Mouse (Mus musculus) kidney, adult 18-20 months (tissue): ENCODE data around the gene Cpb2.
A peak's percentile ranks its signal among the peaks of the same experiment; 100 is the strongest.

Experiments used
- DNase-seq: peaks from one replicate; pipeline ENCODE4 v3.0.0; 2021

Gene Cpb2

DNA sequence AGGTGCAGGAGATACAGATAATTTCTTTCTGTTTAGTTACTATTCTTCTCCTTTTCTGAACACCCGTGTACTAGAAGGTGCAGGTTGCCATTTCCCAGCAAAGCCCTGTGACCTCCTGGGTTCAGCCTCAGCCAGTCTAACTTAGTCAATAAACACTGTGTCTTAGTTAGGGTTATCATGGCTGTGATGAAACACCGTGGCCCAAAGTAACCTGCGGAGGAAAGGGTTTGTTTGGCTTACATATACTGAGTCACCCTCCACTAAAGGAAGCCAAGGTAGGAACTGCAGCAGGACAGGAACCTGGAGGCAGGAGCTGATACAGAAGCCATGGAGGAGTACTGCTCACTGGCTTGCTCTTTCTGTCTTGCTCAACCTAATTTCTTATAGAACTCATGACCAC, 8.3 kb downstream of the Cpb2 start:
- DNase-seq, result no peak

DNA sequence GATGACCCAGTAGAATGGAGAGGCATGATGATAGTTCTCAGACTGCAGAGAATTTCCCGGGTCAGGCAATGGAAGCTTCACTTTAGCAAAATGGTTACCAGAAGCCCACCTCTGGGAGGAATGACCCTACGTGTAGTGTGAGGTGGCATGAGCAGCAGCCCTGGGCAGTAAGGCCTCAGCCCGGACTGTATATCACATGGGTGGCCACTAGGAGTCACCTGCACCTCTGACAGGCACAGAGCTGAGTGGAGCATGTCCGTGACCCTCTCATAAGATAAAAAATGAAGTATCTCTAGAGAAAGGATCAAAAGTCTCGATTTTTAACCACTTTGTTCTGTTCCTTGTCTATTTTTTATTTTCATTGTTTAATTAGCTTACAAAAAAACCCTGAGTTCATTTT, 14.4 kb downstream of the Cpb2 start:
- DNase-seq, result peak; percentile 6

DNA sequence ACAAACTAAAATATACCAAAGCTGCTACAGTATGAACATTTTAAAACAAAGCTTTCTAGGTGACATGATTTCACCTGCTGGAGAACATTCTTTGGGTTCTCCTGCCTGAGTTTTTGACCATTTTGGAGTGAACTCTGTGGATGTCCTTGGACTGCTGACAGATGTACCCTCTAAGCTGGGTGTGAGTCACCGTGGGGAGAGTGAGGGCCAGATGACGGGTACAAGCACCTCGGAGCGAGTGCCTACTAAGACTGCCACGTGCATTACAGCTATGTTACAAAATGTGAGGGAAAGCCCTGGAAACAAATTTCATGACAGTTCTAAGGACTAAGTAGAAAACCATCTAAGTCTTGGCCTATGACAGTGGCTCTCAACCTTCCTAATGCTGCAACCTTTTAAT, 27.4 kb downstream of the Cpb2 start:
- DNase-seq, result no peak

DNA sequence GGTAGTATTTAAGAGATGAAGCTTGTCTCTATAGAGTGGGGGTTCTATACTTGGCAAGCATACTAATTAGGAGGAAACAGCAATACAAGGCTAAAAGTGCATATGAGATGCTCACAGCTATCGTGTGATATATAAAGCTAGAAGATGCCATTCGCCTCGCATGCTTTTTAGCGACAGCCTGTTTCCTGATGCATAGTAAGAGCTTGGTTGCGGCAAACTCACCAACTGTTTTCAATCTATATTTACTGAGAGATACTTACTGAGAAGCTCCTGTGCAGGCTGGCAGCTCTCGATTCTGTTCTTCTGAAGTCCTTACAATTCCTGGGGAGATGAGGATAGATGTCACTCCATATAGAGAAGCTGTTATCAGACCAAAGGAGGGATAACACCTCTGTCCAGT, 37.6 kb downstream of the Cpb2 start:
- no peak for DNase-seq

DNA sequence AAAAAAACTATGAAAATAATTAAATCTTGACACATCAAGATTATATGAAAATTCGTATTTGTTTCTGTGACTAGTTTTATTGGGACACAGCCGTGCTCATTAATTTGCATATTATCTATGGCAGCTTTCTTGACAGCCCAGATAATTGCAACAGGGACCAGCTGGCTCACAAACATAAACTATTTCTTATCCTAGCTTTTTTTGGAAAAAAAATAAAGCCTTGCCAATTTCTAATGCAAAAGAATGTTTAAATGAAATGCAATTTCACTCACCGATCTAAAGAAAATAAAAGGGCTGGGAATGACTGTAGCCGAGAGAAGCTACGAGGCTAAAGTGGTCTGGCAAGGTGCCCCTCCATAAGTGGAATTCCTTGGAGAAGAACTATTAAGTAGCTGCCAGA, 38.3 kb downstream of the Cpb2 start:
- no peak for DNase-seq

DNA sequence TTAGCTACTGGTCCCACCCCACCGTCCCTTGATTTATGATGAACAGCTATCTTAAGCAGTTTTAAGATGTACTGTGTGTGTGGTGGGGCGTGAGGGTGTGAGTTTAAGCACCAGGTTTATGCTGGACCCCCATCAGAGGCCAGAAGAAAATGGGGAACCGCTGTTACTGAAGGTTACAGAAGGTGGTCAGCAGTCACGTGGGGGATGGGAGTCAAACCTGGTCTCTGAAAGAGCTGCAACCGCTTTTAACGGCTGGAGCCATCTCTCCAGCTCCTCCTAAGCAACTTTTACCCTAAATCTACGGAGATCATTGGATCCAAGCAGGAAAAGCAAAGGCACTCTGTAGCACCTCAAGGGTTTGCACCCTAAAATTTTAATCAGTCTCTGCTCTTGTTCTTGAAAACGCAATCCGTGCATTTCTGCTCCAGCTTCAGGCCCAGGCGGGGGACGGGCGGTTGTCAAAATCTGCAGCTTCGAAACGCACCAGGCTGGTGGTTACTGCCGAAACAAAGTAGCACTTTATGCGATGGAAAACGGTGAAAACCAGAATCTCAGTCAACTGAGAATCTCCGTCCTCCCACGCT, 41.6 kb downstream of the Cpb2 start:
- DNase-seq, result no peak

DNA sequence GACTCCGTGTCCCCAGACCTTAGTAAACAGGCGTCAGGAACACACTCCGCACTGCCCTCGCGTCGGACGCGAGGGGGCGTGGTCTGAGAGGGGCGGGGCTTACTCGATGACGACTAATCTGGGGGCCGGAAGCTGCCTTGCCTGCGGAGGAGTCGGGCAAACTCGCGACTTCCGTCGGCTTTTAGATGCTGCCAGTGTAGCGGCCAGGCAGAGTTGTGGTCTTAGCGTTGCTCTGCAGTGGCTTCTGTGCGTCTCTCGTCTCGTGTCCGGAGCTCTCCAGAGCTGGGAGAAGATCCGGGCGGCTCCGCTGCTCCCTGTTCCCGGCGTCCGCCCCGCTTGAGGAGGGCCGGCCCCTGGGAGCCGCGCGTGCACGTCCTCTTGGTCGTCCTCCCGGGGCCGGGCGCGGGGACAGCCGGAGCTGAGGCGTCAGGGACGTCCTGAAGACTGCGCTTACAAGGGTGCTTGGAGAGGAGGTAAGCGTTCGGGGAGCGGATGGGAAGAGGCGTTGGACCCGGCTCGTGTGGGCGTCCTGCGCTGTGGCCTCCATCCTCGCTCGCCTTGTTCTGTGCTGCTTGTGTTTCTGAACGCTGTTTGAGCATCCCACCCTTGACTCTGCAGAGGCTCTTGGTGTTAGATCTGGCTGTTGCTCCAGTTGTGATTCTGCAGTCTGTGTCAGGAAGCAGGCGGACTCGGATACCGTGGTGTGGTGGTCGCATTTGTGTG, 42.3 kb downstream of the Cpb2 start, which contains the start of gene Zc3h13:
Gene Zc3h13 (plus strand): TSS at position 181 of the 723 bp plus-strand sequence.
- peak; percentile 95 for DNase-seq

DNA sequence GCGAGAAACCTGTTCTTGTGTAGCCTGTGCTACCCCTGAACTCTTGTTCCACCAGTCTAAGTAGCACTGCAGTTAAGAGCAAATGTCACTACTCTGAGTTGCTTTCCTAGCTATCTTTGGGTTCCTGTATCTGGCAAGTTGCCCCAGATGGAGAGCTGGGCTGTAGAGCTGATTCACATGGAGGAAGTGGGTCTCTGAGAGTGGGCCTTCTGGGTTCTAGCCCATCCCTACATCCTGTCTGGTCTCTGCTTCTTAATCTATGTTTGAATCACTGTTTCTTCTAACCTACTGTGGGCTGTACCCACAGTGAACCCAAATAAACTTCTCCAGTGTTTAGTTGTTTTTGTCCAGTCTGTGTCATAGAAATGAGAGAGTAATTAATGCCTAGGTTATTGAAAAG, 59.0 kb downstream of the Cpb2 start:
- DNase-seq, result no peak

DNA sequence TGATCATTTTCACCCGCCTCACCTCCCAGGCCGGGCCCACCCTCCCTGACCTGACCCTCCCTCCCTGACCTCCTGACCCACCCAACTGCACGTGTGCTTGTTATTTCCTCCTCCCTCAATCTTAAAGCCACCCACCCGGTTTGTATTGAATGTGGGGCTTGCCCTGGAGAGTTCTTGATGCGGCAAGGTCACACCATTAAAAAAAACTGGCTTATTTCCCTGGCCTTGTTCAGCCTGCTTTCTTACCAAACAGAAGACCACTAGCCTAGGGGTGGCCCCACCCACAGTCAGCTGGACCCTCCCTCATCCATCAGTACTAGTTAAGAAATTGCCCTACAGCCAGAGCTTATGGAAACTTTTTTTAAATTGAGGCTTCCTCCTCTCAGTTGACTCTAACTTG, 61.7 kb downstream of the Cpb2 start:
- DNase-seq, result no peak

DNA sequence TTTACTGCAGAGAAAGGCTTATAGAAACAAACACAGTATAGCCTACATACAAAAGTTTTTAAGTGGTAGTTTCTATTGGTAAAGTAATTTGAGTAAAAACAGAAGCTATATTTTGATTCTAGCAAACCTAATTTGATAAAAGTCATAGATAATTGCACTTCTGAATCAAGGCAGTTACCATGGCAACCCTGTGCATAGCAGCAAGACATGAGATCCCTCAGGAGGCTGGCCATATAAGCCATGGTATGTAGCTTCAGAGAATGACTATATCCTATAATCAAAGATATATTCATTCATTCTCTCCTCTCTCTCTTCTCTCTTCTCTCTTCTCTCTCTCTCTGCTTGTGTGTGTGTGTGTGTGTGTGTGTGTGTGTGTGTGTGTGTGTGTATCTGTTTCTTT, 65.8 kb downstream of the Cpb2 start:
- DNase-seq, result no peak

DNA sequence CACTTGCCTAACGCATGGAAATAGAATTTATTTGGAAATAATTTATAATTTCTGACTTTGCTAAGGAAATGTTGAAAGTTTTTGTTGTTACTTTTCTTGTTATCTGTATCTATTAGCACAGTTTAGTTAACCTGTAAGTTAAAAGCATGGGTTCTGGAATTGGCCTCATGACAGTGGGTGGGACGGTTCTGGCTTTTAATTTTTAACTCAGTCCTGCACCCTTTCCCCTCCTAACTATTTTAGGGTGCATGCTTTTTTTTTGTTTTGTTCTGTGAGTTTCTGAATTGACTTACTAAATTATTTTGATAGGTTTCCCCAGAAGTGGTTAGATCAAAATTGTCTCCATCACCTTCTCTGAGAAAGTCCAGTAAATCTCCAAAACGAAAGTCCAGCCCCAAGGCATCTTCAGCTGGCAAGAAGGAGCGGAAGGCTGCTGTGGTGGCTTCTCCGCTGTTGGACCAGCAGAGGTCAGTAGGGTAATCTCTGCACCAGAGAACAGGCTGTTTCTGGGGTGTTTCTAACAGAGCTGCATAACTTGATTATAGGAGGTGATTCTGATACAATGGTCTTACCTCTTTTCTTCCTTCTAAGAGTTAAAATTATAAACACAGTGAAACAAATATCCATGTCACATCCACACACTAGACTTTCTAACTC, 67.4 kb downstream of the Cpb2 start:
- DNase-seq, result peak; percentile 23

DNA sequence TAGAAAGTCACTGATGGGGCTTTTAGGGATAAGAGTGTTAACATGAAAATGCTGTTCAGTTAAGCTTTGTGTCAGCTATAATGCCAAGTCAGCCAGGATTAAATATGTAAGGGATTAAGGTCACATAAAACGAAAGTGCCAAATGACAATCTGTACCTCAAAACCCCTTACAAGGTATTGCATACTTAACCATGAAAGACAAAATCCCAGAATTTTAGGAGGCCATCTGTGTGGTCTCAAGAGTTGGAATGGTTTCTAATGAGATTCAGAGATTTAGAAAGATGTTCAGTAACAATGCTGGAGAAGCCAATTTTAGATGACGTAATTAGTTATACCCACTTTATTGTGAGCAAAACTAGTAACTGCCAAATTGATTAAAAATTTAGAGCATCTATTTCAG, 72.4 kb downstream of the Cpb2 start:
- no peak for DNase-seq

DNA sequence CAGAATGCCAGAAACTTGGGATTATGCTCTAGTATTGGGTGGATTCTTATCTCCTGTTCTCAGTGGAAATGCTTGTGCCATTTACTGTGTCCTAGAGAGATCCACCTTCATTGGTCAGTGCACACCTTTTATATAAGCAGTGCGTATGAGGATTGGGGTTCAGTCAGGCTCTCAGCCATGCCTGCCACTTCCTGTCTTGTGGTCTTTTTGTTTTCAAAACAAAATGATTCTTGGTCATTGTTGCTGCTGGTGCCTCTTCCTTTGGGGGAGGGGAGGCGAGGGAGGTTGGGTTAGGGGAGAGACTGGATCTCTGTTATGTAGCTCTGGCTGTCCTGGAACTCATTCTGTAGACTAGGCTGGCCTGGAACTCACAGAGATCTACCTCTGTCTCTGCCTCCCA, 76.6 kb downstream of the Cpb2 start:
- no peak for DNase-seq

DNA sequence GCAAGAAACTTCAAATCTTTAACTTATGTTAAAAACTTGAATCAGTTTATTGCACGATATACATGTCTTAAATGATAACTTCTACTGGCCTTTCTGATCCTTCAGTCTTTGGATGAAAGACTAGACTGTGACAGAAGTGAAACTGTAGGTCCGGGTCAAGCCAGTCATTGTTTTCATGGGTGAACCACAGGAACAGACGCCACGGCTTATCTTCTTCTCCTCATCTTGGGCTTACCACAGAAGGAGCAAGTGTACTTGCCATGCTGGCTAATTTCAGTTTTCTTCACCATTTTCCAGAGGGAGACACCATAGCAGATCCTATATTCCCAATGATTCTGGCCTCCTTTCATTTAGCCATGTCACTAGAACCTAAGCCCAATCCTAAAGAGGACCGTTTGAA, 78.2 kb downstream of the Cpb2 start:
- no peak for DNase-seq

DNA sequence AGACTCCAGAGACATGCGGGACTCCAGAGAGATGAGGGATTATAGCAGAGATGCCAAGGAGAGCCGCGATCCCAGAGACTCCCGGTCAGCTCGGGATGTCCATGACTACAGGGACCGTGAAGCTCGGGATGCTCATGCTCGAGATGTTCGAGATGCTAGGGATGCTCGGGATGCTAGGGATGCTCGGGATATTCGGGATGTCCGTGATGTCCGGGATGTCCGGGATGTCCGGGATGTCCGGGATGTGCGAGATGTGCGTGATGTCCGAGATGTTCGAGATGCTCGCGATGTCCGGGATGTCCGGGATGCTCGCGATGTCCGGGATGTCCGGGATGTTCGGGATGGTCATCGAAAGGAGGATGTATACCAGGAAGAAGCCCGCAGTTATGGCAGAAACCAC, 81.3 kb downstream of the Cpb2 start:
- DNase-seq, result no peak

DNA sequence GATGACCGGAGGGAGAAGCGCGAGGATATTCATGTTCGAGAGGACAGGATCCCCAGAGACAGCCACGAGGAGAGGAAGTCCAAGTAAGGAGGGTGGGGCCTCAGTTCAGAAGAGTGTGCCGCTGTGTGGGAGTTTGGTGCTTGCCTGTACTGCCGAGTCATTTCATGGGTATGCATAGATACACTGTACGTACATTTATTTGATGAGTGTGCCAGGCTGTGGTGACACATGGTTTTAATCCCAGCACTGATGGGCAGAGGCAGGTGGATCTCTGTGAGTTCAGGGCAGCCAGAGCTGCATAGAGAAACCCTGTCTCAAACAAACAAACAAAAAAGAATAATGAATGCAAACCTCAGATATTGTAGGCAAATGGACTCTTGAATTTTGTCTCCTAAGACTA, 86.0 kb downstream of the Cpb2 start:
- DNase-seq, result no peak

DNA sequence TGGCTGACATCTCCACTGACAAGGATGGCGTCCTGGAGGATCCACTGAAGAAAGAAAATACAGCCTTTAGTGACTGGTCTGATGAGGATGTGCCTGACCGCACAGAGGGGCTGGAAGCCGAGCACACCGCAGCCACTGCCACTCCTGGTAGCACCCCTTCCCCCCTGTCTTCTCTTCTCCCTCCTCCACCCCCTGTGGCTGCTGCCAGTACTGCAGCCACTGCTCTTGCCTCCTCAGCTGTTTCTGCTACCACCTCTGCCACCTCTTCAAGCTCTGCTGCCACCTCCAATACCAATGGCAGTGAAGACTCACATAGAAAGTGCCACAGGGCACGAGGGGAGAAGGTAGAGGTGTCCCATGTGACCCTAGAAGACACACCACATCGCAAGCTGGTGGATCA, 88.5 kb downstream of the Cpb2 start:
- DNase-seq, result no peak
